Mouse (Mus musculus) retina, postnatal 1 day (tissue): ENCODE data around the gene Dbh.

Experiments
- DNase-seq: peaks from one replicate; pipeline ENCODE4 v3.0.0-alpha.2; 2012

Dbh gene

DNA sequence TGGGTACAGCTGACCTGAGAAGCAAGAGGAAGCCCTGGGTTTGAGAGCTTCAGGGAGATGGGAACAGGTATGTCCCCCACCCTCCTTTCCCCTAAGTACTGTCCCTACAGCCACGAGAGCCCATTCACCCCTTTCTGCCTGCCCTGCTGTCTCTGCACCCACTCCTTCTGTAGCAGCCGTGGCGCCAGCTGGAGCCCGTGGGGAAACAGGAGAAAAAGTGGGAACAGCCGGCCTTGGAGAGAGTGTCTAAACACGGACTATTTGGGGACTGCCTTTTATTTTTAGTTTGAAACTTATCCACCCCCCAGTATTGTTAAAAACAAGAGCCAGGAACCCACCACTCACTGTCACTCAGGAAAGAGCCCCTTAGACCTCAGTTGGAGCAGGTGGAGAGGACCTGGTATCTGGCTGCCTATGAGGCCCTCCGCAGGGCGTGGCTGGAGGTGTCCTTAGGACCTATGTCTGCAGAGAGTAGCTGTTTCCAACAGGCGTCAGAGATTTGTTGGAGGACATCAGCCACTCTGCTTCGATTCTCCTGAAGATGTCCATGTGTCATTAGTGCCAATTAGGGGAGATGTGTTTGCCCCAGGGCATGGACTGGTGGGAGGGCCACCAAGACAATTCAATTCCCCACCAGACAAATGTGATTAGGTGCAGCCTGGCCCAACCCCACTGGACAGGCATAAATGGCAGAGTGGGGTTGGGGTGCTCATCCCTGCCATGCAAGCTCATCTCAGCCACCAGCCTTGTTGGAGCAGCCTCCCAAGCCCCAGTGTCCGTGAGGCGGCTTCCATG, at the start of gene Dbh:
TSS of gene Dbh (plus strand) at position 438 of the 795 bp plus-strand sequence.
- no peak for DNase-seq

DNA sequence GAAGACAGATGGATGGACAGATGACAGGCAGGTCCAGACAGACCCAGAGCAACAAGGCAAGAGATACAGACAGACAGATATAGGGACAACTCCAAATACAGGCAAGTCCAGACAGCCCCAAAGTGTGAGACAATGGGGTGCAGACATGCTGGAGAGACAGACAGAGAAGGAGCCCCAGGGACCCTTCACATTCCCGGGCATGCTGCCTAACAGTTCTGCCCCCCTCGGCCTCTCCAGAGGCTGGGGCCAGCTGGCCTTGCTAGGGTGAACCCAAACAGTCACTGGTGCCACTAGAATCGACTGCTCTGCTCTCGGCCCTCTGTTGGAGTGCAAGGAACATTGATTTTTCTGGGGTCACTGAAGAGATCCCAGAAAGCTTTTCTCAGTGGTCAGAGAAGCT, 46.6 kb upstream of the Dbh start:
- no peak for DNase-seq

DNA sequence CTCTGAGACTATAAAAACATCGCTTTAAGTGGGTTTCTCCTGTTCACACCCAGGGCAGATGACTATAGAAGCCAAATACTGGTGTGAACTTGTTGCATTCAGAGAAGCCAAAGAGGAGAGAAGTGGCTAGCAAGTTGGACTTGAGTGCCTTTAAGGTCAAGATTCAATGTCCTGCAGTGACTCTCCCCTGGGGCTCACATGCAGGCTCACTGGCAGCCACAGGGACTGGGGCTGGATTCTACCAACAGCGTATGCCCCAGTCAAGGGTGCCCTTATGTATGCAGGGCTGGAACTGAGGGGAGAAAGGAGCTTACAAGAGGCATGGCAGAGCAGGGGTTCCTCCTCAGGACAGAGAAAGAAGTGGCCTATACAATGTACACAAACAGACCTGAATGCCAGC, 45.3 kb upstream of the Dbh start:
- DNase-seq, result no peak

DNA sequence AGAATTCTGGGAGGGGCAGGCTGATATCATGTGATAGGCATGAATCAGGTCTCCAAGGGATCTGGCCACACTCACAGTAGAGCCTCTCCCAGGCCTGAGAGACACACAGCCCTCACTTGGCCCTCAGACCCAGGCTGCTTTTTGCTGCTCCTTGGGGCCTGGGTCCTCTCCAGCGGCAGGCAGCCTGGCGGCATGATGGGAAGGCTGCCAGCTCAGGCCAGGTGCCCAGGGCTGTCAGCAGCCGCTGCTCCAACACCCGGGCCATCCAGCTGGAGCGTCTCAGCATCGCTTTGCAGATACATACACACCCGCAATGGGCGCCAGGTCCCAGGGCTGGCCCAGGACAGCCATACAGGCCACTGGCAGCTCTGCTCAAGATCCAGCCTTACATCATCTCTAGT, 44.8 kb upstream of the Dbh start:
- DNase-seq, result peak; percentile 41

DNA sequence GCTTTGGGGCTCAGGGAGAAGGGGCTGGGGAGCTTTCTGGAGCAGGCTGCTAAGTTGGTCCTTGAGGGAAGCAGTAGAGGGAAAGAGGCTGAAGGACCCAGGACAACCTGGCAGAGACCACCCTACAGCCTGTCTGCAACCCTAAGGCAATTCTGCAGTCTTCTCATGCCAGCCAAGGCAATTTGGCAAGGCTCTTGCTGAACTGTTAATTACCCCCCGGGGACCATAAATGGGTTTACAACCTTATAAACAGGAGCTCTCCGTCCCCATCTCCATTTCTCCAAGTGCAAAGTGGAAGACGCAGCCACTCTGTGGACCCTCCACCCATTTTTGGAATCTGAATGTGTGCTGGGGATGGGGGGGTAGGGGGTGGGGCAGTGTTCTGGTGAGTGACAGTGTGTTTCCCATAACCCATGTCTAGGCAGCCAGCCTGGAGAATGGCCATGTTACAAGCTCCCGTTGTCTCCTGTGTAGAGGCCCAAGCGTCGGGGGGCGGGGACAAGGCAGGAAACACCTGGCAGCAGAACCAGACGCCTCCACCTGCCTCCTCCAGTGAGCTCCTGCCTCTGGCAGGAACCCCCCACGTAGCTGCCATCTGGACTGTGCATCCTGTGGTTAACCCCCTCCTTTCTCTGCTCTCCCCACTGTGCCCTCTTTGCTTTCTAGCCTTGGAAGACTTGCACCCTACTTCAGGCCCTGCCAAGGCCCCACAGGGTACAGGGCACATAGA, 43.2 kb upstream of the Dbh start:
- peak; percentile 25 for DNase-seq

DNA sequence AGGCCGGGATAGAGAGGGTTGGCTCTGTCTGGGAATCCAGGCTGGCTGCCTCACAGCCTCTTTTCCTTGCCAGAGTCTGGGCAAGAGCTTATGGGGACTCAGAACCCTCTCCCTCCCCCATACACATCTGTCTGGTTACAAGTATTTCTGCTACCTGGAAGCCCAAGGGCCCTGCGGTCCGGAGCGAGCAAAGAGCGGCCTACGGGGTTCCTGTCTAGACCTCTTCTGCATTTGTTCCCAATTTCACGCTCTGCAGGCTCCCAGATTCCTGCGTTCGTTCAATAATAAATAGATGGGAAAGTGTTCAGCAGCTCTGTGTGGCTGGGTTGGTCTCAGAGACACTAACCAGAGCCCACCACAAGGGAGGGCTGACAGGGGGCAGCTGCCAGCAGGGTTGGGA, 42.5 kb upstream of the Dbh start:
- DNase-seq, result peak; percentile 28

DNA sequence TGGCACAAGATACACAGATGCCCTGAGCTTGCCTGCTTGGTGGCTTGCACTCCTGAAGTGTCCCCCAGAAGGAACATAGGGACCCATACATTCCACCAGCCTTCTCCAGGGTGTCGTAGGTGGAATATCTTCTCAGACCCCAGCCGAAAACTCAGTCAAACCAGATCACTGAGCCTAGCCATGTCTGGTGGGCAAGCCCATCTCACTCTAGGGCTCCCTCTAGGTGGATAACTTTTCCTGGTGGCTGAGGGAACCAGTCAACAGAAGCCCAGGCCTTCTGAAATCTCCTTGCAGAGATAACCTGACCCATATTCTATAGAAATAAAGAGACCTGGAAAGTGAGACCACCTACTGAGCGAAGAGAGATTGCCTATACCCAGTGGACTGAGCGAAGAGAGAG, 41.9 kb upstream of the Dbh start:
- no peak for DNase-seq

DNA sequence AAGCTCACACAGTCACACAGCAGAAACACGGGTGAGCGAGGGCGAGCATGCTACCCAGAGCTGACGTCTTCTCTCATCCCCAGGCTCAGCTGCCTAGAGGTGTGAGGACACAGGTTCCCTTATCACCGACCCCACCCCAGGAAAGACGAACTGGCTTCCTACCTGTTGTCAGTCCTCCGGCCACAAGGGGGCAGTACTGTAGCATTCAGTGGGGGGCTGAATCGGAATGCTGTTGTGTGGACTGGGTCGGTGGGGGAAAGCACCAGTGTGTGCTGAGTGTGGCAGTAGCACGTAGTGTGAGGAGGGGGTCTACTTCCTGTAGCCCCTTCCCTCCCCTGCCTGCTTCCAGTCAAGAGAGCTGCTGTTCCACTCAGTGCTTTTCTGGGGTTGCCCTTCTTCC, 39.1 kb upstream of the Dbh start:
- DNase-seq, result peak; percentile 53

DNA sequence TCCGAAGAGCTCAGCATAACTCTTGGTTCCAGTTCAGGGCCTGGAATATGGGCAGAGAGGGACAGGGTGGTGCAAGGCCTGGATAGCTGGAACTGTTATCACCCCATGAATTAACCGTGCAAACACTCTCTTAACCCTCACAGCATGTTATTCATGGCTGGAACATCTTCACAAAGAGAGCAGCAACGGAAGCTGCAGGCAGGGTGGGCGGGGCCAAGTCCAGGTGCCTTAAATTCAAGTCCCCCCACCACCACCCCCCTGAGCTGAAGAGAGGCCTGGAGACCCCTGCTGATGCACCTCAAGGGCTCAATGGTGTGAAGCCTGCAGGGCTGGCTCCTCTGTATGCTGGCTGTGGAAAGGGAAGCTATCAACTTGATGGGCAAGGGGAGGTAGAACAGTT, 38.5 kb upstream of the Dbh start:
- DNase-seq, result no peak

DNA sequence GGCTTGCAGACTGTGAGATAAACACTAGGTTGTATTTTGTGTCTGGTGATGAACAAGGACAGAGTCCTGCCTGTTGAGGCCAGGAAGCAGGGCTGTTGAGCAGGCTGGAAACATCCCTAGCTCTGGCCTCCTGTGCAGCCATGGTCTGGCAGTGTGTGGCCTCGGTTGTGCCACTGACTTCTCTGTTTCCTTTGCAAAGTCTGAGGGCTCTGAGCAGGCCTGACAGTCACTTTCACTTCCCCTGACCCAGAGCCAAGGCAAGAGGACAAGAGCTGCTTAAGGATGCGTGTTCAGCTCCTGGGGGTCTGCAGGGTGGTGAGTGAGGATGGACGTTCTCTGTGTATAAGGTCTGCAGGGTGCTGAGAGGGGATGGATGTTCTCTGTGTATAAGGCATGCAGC, 36.0 kb upstream of the Dbh start:
- no peak for DNase-seq

DNA sequence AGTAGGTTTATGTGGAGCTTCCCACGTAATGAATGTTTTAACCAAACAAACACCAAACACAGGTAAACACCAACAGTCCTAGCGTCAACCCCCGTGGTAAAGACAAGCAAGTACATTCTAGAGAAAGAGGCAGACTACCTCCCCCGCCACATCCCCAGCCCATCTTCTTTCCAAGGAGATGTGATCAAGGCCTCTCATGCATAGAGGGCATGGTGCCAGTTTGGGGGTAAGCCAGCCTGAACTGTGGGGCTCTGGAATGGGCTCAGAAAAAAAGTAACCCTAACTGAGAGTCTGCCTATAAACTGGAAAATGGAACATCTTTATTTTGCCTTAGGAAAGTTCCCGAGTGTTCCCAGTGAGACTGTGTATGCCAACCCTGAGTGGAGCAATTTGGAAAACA, 29.1 kb upstream of the Dbh start:
- DNase-seq, result no peak

DNA sequence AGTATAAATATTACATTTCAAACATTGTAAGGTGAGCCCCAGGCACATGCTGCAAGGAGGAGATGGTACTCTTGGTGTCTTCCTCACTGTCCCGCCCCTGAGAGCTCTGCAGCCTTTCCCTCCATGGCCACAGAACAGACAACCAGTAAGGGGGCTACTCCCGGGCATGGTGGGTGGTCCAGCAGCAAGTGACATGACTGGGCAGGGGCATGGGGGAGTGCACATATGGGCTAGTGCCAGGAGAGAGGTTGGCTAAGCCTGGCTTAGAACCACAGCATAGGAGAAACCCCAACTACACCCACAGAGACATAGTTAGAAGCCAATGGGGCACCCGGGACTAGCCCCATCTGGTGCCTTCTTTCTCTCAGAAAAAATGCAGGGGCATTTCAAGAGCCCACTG, 28.7 kb upstream of the Dbh start:
- no peak for DNase-seq

DNA sequence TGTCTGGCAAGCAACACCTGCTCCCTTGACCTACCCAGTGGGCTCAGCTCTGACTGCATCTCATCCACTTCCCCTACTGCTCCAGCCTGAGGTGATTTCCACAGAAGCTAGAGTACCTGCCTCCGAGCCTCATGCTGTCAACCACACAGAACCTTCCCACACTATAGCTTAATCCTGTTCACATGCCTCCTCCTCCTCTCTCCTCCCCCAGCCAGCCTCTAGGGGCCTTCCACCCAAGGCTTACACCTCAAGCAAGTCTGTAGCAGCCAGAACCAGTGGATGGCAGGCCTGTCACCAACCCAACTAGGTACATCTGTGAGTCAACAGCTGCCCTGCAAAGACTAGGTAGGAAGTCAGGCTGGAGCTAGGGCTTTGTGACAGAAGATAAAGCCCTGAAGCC, 28.2 kb upstream of the Dbh start:
- no peak for DNase-seq

DNA sequence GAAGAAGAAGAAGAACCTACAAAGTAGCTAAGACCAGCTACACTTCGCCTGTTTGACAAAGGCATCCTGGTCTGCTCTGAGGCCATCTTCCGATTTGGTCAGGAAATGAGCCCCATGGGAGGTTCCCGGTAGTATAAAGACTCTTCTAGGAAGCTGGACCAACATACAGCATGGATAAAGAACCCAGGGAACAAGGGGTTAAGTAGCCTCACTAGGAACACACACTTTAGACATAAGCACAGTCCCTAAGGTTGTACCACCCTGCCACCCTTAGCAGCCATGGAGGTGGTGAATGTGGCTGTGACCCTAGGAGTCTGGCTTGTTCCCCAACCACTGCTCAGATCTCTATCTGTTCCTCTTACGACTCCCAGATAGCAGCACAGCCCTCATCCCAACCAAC, 26.7 kb upstream of the Dbh start:
- no peak for DNase-seq

DNA sequence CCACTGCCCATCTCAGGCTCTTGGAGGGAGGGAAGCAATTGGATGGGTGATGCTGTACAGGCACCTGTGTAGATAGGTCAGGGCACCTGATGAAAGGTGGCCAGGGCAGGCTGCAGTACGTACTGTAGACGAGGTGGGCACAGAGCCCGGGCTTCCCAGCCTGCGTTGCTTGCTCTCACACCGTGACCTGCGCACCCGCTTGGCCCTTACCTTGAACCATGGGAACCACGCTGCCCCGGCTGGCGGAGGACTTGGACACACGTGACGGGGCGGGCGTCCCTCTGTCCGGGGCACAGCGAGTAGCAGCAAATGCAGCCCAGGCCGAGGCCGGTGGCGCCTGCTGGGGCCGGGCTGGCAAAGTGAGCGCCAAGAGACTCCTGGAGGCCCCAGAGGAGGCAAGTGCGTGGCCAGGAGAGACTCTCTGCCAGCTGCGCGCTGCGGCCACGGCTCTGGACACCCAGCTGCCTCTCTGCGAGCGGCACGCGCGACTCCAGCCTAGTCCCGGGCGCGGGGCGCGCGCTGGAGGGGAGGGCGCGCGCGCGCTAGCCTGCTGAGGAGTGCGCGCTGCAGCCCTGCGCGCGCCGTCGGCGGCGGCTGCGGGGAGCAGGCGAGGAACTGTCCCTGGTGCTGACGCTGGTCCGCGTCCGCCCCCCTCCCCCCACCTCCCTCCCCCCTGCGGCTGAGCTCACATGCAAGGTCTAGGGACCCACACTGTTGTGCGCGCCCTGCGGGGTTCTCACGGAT, 22.9 kb upstream of the Dbh start, which contains the start of gene Fam163b:
TSS of gene Fam163b (minus strand) at position 542 of the 744 bp plus-strand sequence.
- DNase-seq, result peak; percentile 82

DNA sequence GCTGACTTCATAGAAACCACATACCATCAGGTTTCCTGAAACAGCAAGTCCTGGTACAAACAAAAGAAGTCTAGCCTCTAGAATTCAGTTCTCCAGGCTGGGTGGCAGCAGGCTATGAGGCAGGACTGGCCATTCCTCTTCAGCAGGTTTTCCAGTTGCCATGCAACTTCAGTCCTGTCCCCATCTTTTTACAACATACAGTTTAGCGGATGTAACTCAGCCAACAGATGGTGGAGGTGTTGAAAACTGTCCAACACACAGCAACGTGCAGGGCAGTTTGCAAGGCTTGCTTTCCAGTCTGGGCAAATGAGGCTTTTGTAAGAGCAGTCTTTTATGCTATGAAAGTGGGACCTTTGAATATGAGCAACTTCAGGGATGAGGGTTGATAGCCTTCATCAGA, 20.1 kb upstream of the Dbh start:
- no peak for DNase-seq

DNA sequence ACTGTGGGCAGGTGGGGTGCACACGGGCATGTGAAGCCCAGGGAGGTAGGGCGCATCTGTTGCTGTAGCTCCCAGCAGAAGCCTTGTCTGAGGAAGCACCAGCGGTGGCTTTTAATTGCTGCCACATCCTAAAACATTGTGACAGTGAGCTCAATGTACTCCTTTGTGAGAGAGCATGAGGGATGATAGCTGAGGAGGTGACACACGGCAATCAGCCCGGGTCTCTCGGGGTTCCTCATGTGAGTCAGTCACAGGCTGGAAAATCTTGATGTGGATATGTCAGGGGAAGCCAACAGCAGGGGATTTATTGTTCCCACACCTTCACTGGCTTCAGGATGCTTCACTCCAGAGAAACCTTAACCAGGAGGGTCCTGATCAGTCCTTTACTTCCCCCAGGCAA, 18.2 kb upstream of the Dbh start:
- DNase-seq, result no peak

DNA sequence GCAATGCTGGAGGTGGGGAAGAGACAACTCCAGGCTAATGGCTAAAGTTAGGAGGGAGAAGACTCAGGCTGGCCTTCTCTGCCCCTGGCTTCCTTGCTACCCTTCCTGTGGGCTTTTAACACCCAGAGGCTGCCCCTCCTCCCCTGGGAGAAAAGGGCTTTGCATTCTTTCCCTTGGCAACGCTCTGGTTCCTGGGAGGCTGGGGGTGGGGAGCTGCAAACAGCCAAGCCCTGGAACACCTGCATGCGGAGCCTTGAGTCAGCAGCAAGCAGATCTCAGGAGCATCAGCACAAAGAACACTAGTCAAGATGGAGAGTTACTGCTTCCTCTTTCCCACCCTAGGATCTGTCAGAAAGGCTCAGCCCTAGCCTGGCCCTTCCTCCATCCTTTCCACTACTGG, 15.6 kb upstream of the Dbh start:
- no peak for DNase-seq

DNA sequence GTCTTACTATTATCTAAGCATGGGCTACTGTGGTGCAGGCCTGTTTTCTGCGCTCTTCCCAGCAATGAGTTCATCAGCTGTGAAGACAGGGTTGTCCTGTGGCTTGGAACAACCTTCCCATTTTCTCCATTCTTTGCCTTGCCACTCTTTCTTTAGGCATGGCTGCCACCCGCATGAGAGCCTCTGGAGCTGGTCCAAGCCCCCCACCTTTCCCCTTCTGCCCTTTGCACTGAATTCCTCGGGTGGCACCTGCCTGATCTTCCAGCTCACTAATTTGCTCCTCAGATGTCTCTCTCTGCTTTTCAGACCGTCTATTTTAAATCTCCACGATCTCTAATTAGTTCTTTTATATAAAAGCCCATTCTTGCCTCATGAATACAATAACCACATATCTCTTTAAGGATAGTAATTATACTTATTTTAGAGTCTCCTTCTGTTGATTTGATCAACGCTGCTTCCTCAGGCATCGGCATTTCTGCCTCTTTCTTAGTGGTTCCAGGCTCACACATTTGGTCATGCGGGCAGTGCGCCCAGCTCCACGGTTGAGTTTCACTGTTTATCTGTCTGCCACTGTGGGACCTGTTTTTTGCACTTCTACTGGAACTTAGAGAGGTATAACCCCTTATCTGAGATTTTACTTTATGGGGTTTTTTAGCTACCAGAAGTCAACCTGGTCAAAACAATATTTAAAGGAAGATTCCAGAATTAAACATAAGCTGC, 10.4 kb upstream of the Dbh start:
- no peak for DNase-seq

DNA sequence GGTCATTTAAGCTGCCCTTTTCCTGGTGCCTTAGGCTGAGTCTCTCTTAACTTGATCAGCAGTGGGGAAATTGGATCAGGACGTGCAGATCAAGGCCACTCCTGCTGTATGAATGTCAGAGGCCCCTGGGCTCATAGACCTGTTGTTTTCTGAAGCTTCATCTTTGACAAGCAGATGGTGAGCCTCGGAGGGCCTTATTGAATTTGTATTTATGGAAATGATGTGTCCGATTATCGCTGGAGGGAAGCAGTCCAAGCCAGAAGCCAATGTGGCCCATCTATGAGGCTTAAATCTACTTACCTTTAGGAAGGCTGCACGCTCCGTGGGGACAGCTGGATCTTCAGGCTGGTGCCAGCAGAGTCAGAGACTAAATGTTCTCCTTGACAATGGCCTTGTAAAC, 8.4 kb upstream of the Dbh start:
- no peak for DNase-seq

DNA sequence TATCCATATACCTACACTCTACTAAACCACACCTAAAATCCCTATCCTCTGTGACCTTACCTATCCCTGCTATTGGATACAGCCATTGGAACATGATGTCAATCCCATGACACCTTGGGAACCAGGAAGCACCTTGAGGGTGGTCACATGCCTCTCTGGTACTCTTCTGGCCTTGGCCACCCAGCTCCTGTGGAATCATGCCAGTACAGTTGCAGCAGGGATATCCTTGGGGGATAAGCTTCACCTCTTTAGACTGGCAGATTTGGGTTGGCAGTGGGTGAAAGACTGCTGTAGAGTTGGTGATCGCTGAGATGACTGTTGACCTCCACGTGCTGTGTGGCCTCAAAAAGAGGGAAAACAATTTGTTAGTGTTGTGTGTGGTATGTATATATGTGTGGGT, 3.5 kb upstream of the Dbh start:
- no peak for DNase-seq

DNA sequence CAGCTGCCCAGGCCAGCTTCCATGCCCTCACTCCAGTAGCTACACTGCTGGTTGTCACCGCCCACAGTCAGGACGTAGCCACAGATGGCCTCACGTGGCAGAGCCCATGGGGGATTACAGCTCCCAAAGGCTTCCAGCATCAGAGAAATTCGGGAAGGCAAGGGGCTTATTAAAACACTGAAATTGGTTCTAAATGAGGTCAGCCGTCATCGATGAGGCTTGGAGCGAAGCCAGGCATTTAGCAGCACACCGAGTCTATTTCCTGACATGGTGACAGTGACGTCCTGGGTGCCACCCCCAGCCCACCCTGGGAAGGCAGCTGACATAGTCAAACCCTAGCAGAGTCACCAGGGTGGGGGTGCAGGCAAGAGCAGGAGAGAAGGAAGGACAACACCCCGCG, 2.4 kb upstream of the Dbh start:
- peak; percentile 80 for DNase-seq

DNA sequence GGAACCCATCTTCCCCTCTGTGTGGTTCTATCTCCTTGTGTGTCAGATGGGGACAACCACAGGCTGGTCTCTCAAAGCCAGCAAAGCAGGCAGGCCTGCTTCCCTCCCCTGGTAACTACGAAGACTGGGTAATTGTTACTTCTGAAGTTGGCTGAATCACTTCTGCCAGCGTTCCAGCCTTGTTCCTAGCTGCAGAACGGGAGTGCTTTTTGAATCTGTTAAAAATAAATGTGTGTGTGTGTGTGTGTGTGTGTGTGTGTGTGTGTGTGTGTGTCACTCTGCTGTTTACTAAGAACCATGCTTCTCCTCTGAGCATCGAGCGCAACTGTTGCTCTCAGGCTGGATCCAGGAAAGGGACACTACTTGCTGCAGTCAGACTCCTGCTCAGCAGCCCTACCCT, 1.2 kb upstream of the Dbh start:
- no peak for DNase-seq
